Mouse (Mus musculus): ENCODE measurements around the gene Add1.

Add1 gene

DNA sequence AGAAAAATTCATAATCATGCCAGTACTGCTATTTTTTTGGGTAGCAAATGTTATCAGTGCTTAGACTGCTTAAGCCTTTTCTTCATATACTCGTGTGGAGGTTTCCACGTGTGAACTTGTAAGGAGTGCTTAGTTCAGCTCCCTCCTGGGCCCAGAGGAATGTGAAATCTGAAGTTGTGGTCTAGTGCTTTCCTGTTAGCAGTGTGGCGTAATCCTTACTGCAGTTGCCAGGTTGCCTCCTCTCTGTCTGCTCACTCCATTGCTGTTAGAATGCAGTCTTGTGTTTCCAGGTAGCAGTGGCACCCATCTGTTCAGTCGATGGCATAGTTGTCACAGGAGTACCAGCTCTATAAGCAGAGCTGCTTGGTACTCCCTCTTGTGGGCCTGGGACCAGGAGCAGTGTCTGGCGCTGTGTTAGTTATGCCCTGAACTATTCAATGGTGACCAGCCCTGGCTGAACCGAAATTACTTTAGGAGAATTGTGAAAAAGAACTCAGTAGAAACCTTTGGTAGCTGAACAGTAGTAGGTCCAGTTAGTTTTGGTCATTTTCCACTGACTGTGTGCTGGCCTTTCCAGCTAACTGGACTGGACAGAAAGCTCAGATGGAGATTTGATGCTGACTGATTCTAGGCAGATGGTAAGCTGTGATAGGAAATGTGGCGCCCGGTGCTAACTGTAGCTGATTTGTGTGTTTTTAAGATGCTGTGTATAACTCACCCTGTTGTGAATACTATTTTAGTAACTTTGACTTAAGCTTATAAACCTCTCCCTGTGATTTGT, 33.8 kb downstream of the Add1 start:
- no peak for DNase-seq (ENCODE audit: low spot score)

DNA sequence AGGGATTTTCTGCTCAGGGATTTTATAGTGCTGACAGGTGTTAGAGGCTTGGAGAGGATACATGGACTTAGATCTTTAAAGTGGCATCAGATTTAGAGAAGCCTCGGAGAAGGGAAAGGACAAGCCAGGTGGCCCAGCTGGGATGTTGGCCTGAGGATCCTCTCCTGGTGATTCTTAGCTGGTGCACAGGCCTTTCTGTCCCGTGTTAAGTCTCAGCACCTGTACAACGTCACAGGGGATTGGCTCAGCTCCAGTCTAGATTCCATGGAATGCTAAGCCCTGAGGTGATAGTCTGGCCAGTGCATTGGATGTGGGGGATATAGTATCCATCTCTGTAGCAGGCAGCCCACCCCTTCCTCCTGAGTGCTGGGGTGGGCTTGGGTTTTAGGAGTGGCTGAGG, 34.8 kb downstream of the Add1 start:
- DNase-seq (ENCODE audit: low spot score) = no peak

DNA sequence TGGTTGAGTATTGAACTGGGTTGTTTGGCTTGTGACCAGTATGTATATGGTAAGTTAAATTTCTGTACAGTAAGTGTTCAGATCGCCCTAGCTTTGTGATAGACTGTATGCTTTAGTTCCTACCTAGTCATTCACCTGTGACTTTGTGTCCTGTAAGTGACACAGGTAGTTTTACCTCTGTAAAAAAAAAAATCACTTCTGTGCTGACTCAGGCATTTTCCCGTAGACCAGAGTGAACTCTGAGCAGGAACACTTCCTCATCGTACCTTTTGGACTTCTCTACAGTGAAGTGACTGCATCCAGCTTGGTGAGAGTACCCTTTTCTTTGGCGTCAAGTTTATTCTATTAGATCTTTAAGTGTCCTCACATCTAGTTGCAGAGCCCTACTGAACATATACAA, 36.5 kb downstream of the Add1 start:
- DNase-seq (ENCODE audit: low spot score) = no peak

DNA sequence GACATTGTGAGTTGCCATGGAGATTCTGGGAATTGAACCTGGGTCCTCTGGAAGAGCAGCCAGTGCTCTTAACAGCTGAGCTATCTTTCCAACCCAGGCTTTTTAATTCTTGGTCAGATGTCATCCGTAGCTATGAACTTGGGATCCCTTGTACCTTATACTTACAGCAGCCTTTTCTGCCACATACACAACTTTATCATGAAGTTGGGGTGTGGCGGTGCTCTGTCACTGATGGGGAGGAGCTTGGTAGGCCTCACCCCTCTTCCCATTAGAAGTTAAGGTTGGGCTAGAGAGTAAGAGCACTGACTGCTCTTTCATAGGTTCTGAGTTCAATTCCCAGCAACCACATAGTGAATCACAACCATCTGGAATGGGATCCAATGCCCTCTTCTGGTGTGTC, 59.5 kb downstream of the Add1 start:
- no peak for DNase-seq (ENCODE audit: low spot score)

DNA sequence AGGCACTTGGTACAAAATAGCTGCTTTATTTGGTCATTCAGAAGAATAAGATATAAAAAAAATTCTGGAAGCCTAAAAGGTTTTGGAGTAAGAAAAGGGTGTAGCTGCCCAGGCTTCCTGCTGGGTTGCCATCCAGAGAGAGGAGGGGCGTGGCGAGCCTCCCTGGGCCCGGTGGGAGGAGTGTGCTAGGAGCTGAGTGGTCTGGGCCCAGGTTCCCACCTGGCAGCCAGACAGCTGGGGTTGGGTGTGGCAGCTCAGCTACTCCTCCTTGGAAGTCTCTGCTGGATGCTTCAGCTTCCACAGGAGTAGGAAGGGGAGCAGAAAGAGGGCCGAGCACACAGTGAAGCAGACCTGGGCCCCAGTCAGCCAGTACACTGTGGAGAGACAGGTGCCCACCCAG, 60.2 kb downstream of the Add1 start:
- no peak for DNase-seq (ENCODE audit: low spot score)

DNA sequence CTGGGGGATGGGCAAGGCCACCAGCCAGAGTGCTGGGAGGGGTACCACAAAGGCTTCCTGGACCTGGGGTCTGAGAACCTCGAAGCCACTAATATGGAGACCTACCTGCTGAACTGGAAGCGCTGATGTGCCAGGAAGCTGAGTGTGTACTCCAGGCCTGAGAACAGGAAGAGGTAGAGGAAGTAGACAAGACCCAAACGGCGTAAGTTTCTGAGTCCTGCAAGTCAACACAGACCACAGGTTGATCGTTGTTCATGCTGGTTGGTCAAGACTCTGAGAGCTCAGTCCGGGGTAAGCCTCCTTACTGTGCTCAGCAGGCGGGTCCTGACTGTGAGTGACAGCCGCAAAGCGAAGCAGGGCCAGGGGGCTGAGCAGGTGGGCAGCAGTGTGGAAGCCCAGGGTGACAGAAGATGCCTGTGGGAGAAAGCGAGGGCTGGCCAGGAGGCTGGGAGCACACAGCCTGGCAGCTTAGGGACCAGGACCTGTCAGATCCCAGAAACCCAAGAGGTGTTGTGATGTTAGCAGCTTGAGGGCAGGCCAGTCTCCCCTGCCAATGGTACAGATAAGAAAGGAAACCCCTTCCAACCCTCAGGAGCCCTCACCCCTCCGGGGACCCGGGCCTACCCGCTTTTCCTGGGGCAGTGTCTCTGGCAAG, 61.4 kb downstream of the Add1 start:
- DNase-seq (ENCODE audit: low spot score) = no peak

DNA sequence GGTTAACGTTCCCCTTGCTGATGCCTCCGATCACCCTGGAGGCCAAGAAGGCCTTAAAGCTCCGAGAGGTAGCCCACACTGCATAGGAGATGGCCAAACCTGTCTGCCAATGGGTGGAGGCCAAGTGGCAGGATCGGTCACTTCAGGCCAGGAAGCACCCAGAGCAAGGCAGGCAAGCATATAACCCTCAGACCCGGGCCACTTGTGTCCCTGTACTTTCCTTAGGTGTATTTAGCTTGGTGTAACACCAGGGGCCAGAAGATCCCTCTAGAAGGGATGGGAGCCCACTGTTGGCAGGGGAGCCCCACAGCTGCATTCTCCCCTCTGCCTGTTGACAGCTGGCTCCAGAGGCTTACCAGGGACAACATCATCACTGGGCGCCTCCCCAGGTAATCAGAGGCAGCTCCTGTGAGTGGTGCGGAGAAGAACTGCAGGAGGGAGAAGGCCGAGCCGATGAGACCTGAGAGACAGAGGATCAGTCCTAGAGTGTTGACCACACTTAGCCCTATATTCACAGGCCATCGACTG, 62.3 kb downstream of the Add1 start:
- DNase-seq (ENCODE audit: low spot score) = no peak

DNA sequence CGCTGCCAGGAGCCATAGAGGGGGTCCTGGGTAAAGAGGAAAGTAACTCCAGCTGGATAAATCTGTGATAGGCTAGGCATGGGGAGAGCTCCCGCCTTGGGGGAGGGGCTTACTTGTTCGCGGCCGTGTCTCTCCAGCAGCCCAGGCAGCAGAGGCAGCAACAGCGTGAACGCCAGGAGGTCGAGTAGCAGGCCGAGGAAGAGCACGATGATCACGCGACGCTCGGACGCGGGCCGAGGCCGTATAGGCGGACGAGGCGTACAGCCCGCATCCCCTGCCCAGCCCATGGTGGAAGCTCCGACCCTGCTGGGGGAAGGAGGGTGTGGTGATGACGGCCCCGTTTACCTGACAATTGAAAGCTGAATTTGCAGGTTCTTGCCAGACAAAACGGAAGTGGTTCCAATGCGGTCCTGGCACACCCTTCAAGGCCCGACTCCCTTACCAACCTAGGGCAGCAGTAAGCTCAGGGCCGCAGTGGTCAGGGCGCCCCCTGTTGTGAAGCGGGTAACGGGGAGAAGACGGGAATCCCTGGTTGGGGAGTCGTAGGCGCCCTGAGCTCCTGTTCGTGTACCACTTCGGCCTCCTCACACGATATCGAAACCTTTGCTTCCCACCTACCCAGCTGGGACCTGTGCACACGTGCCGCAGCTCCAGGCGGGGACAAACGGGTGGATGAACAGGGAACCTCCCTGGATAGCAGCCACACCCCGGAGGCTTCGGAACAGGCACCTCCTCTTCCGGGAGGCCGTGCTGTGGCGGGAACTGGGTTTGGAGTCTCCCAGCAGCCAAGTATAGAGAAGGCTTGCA, 63.2 kb downstream of the Add1 start, which contains the start of gene Mfsd10:
Mfsd10 (minus strand) TSS at position 732 of the 807 bp plus-strand sequence.
- peak; percentile 74 for DNase-seq (ENCODE audit: low spot score)

DNA sequence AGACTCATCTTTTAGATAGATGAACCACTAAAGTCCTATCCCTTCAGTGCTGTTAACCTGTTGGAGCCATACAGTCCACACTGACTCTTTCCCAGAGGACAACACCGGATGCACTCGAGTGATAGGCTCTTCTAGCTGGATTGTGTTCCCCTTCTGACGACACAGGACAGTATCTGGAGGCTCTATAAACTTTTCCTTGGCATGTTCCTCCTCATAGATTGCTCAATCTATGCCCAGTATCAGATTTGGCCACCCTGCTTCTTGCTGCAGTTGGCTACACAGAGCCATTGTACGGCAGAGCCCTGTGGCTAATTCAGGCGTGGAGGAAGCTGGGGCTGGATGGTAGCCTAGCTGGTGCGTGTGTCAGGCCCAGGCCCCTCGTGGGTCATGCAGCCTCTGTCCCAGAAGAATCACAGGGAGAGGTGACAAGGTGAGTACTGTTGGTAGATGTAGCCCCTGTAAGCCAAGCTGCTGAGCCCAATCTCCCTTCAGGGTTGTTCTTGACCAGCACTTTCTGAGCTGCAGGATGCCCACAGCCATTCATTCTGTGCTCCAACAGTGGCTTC, 64.2 kb downstream of the Add1 start:
- DNase-seq (ENCODE audit: low spot score) = no peak

DNA sequence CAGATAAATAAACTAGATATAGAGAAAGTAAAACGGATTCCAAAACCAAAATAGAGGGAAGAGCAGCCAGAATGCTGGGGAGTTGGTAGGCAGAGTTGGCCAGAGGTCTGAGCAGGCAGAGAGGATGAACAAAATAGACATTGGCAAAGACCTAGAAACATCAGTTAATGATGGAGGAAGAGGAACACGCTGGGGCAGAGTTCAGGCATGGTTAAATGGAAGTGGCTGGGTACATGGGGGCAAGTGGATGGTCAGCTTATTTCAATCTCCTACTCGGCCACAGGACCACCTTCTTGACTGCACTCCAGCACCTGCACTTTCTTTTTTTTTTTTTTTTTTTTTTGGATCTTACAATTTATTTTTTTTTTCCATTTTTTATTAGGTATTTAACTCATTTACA, 68.5 kb downstream of the Add1 start:
- no peak for DNase-seq (ENCODE audit: low spot score)

DNA sequence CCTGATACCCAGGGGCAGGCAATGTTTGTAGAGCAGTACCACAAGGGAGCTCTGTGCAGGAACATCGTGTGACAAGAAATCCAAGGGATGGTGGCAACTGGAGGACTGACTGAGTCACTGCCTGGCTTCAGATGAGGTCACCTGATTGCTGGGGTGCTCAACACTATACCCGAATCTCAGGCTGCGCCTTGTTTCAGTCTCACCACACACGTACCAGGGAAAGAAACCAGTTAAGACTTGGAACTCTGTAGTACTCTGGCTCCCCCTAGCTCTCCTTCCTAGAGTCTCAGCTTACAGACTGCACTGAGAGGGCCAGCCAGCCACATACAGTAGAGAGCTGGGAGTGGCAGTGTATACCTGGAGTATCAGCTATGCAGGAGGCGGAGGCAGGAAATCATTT, 69.5 kb downstream of the Add1 start:
- no peak for DNase-seq (ENCODE audit: low spot score)

DNA sequence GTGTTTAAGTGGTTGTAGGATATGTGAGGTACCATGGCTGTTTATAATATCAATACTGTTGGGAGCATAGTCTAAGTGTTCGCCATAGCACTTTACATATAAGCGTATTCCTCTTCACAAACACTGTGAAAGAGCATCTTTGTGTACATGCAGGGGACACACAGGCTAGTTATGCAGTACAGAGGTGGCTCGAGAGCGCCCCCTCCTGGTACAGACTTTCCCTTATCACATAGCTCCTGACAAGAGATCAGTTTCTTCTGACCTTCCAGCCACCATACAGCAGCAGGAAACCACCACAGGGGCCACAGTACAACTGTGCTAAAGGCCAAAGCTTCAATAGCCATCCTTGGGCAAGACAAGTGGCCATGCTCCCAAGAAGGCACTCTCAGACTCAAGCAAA, 74.1 kb downstream of the Add1 start:
- no peak for DNase-seq (ENCODE audit: low spot score)

DNA sequence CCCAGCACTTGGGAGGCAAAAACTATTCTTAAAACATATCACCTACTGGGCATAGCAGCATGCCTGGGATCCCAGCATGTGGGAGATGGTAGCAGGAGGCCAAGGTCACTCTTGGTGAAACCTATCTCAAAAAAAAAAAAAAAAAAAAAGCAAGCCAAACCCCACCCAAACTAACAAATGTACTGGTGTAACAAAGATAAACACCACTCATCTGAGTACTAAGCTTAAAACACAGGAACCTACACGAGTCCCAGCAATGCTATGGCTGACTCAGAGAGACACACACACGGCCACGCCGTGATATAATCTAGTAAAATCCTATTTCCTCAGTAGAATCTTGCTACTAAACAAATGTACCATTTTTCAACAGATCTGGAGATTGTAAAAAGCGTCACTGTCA, 79.5 kb downstream of the Add1 start:
- no peak for DNase-seq (ENCODE audit: low spot score)

DNA sequence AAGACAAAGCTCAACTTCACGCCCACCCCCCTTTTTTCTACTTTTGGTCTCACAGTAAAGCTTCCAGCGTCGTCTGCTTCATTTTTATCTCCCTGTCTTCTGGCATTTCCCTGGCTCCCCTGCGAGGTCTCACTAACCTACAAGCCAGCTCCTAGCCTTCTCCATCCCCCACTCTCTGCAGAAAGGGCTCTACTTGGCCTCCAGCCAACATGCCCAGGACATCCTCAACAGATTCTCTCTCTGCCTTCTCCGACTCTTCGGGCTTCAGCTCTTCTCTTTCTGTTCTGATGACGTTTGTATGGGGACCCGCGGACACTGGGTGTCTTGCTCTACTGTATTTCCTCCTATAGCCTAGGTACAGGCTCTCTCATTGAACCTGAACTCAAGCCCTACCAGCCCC, 81.4 kb downstream of the Add1 start:
- DNase-seq (ENCODE audit: low spot score) = no peak

DNA sequence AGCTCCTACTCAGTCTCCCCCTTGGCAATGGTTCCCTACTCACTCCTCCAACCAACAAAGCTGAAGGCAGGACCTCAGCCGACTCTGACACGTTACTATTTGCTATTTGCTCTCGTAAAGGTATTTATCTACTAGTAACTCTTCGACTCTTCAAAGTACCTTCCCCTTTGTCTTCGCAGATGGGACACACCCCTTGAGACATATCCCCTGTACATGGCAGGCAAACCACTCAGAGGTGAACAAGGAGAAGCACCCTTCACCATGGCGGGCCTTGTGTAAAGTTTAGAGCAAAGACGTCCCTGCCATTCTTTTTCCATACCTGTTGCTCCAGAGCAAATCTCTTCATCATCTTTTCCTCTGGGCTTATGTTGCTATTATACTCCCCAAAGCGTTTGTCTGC, 84.1 kb downstream of the Add1 start:
- no peak for DNase-seq (ENCODE audit: low spot score)

DNA sequence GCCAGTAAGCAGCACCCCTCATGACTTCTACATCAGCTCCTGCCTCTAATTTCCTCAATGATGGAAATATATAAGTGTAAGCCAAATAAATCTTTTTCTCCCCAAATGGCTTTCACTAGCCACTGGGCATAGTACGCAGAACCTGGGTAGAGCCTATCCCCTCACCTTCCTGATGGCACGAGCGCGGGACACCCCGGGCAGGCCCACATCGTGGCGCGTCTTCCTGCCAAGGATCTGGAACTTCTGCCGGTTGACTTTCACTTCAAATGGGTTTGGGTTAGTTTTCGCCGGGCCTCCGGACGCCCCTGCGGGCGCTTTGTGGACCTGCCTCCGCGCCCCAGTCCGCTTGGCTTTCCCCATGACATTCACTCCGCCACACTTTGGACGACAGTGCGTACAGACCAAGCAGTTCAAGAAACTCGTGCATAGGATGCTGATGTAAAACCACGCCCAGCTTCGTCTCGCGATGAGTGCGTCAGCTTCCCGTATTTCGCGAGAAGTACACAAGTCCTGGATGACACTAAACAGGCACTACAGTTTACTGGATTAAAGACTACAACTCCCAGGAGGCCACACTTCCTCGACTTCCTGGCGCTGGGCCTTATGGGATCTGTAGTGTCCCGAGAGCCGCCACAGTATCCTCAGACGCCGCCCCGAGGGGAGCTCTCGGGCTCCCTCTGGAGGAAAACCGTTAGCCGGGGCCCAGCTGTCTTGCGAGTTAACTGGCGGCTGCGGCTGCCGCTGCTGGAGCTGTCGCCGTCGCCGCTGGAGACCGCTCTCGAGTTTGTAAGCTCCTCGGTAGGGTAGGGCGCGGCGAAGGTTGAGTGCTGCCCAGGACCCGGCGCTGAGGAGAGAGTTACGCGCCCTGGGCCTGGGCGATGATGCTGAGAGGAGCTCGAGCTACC, 86.5 kb downstream of the Add1 start, which contains the start of the genes Nop14 and Grk4:
Nop14 (minus strand) TSS at position 463 of the 905 bp plus-strand sequence.
Grk4 (plus strand) TSS at position 694 of the 905 bp plus-strand sequence.
- peak; percentile 99 for DNase-seq (ENCODE audit: low spot score)

DNA sequence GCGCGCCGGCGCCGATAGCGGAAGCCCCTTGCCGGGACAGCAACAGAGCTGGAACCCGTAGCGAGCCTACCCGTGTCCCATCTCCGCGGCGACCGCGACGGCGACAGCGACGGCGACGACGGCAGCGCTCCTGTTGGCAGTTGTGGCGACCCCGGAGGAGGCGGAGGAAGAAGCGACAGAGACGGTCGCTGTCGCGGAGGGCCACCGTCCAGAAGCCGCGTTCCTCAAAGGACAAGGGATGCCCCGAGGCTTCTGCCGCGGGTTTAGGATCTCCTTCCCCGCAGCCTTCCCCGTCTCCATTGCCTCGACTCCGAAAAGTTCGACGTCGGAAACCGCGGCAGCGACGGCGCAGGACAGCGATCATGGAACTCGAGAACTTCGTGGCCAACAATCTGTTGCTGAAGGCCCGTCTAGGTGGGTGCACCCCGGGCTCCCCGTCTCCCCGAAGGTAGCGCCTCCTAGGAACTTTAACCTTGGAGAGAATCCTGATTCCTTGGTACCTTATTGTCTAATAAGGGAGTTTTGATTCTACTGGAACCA, 87.2 kb downstream of the Add1 start:
- DNase-seq (ENCODE audit: low spot score) = no peak

DNA sequence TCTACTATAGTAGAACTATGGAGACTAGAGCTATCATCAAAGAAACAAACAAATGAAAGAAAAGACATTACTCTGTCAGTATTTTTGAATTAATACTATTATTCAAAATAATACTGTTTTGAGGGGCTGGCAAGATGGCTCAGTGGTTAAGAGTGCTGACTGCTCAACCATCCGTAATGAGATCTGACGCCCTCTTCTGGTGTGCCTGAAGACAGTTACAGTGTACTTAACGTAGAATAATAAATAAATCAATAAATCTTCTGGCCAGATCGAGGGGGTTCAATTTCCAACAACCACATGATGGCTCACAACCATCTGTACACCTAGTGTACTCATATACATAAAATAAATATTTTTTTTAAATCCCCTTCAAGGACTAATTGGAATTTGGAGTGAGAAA, 88.4 kb downstream of the Add1 start:
- no peak for DNase-seq (ENCODE audit: low spot score)

DNA sequence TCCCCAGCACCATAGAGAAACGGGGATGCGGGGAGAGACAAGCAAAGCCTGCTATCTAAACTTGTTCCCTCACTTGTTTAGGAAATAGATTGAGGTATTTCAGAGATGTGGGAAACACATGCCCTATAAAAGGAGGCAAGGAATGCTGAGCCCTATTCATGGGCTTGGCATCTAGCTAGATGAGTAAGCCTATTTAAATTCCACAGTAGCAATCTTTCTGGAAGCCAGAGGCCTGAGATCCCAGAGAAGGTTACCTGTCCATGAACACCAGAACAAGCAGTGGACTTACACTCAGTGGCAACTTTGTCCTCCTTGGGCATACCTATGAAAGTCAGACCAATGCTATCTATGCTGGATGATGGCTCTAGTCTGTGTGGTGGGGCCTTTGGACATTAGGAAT, 89.8 kb downstream of the Add1 start:
- no peak for DNase-seq (ENCODE audit: low spot score)

DNA sequence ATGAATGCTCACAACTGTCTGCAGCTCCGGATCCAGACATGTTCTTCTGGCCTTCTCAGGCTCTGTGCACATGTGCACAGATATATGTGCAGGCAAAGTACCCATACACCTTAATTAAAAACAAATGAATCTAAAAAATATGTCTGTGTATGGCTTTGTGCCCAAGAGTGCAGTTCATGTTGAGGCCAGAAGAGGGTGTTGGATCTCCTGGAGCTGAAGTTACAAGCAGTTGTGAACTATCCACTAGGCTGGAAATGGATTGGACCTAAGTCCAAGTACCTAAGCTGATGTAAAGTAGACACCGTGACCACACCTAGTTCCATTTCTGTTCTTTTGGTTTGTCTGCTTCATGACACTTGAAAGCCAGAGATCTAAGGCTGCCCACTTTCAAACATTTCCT, 96.0 kb downstream of the Add1 start:
- DNase-seq (ENCODE audit: low spot score) = no peak

DNA sequence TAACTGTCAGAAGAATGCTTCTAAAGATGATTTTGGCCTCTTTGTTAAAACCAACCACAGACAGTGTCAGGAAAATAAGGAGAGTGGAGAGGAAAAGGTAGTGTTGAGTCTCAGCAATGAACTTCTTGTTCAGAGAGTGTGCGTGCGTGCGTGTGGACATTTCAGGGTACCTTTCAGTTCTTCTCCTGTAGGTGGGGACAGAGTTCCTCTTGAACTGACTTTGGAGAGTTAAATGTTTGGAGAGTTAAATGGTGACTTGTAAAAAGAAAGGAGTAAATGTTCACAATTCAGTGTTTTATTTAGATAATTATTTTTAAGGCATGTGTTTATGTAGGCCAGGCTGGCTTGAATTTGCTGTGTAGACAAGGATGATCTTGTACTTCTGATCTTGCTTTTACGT, 96.8 kb downstream of the Add1 start:
- no peak for DNase-seq (ENCODE audit: low spot score)
